Mouse (Mus musculus): ENCODE data around the gene Rnf213.
A peak's percentile ranks its signal among the peaks of the same experiment; 100 is the strongest.

The Rnf213 gene

GRCm38 (mm10) chr11:119435880-119436872 lies 43.3 kb downstream of the Rnf213 start:
- DNase-seq (ENCODE audit: low read depth, low spot score), result peak; percentile 56

GRCm38 (mm10) chr11:119438776-119439175 lies 45.9 kb downstream of the Rnf213 start:
- DNase-seq (ENCODE audit: low read depth, low spot score), result no peak

GRCm38 (mm10) chr11:119442199-119442598 lies 49.3 kb downstream of the Rnf213 start:
- DNase-seq (ENCODE audit: low read depth, low spot score), result no peak

GRCm38 (mm10) chr11:119443442-119443841 lies 50.5 kb downstream of the Rnf213 start:
- DNase-seq (ENCODE audit: low read depth, low spot score), result no peak

- peak; percentile 13 for DNase-seq (ENCODE audit: low read depth, low spot score)
Measured at GRCm38 (mm10) chr11:119456097-119456496, 63.2 kb downstream of the Rnf213 start.

- DNase-seq (ENCODE audit: low read depth, low spot score), result peak; percentile 49
Measured at GRCm38 (mm10) chr11:119477876-119478275, 85.0 kb downstream of the Rnf213 start.

GRCm38 (mm10) chr11:119490861-119491689 lies 98.2 kb downstream of the Rnf213 start, which contains the start of gene Endov:
TSS of gene Endov (plus strand) at chr11:119491347.
- peak; percentile 99 for DNase-seq (ENCODE audit: low read depth, low spot score)

- DNase-seq (ENCODE audit: low read depth, low spot score), result no peak
Measured at GRCm38 (mm10) chr11:119491690-119492087, 98.8 kb downstream of the Rnf213 start.

GRCm38 (mm10) chr11:119492830-119493229 lies 99.9 kb downstream of the Rnf213 start:
- no peak for DNase-seq (ENCODE audit: low read depth, low spot score)

- no peak for DNase-seq (ENCODE audit: low read depth, low spot score)
Measured at GRCm38 (mm10) chr11:119493516-119493915, 100.6 kb downstream of the Rnf213 start.

- DNase-seq (ENCODE audit: low read depth, low spot score), result peak; percentile 64
Measured at GRCm38 (mm10) chr11:119496147-119496546, 103.2 kb downstream of the Rnf213 start.

GRCm38 (mm10) chr11:119497451-119497850 lies 104.6 kb downstream of the Rnf213 start:
- peak; percentile 88 for DNase-seq (ENCODE audit: low read depth, low spot score)

- DNase-seq (ENCODE audit: low read depth, low spot score), result no peak
Measured at GRCm38 (mm10) chr11:119499297-119499696, 106.4 kb downstream of the Rnf213 start.

GRCm38 (mm10) chr11:119500011-119500410 lies 107.1 kb downstream of the Rnf213 start:
- no peak for DNase-seq (ENCODE audit: low read depth, low spot score)

GRCm38 (mm10) chr11:119503675-119504074 lies 110.8 kb downstream of the Rnf213 start:
- DNase-seq (ENCODE audit: low read depth, low spot score), result peak; percentile 86

GRCm38 (mm10) chr11:119506386-119506785 lies 113.5 kb downstream of the Rnf213 start:
- DNase-seq (ENCODE audit: low read depth, low spot score), result no peak

GRCm38 (mm10) chr11:119507772-119508171 lies 114.9 kb downstream of the Rnf213 start:
- DNase-seq (ENCODE audit: low read depth, low spot score), result peak; percentile 88

- no peak for DNase-seq (ENCODE audit: low read depth, low spot score)
Measured at GRCm38 (mm10) chr11:119509165-119509776, 116.4 kb downstream of the Rnf213 start.

- no peak for DNase-seq (ENCODE audit: low read depth, low spot score)
Measured at GRCm38 (mm10) chr11:119513038-119513659, 120.2 kb downstream of the Rnf213 start.

- peak; percentile 95 for DNase-seq (ENCODE audit: low read depth, low spot score)
Measured at GRCm38 (mm10) chr11:119514108-119514860, 121.4 kb downstream of the Rnf213 start.
